Mouse (Mus musculus): Measurements from ENCODE around the gene Glis1. TPM values are rescaled to one million over a fixed set of nuclear protein-coding genes. Genes with fewer than 3 reads are reported as not detected.

Gene Glis1
- polyA plus RNA-seq, 1 experiment from 2014 or later = 1.1 TPM

DNA sequence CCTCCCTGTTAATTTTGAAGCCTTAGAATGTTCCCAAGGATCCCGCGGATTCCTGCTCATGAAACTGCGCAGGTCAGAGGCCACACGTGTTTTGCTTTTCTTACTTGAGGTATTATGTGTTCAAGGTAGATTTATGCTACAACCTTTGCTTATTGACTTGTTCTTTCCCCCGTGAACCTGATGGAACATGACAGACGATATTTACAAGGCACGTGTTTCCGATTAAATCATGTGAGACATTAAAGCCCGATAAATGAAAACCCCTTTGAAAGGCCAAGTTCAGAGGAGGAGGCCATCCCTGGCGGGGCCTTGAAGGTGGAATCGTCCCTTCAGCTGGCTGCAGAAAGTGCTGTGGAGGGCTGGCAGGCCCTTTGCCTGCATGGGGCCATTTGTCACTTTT, 26.1 kb downstream of the Glis1 start:
- 87% methylated on average over 11 of the region's 11 CpGs for WGBS
- Histone ChIP-seq H3K4me1 (replicated peaks; ENCODE audit: control insufficient read depth, insufficient read depth, low read length) (no peaks in the 10 kb centered on the region), H3K27ac (ENCODE audit: low read length) (no peak overlapping the region)

DNA sequence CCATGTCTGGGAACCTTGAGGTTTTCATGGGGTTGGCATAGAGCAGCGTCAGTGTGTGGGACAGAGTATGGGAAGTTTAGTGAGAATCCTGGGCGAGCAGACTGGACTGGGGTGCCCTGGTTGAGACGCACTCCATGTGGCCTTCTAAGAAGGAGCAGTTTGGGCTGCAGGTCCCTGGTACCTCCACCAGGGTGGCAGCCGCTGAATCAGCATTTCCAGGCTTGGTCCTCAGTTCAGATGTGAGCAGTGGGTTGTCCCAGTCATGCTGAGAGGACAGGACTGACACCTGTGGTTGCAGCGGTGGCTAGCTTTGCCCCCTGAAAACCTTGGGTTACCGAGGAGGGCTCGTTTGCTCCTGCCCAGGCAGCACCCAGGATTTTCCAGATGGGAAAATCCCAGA, 33.4 kb downstream of the Glis1 start:
- no peak for ATAC-seq
- Histone ChIP-seq H3K27ac (ENCODE audit: low read length) (no peak overlapping the region), H3K4me3 (replicated peaks; ENCODE audit: low read length) (no peak overlapping the region), H3K4me2 (ENCODE audit: low read length) (no peak overlapping the region), H3K4me1 (replicated peaks; ENCODE audit: control insufficient read depth, insufficient read depth, low read length) (no peaks in the 10 kb centered on the region), H3K27me3 (replicated peaks; ENCODE audit: control insufficient read depth, insufficient read depth, low read length) (no peaks in the 10 kb centered on the region), H3K36me3 (ENCODE audit: control insufficient read depth, insufficient read depth) (no peaks in the 10 kb centered on the region), H3K9me3 (ENCODE audit: control insufficient read depth, low read length) (no peaks in the 10 kb centered on the region), H3K9ac (replicated peaks; ENCODE audit: low read depth, low read length) (no peak overlapping the region)
- WGBS = 84% methylated on average over 7 of the region's 7 CpGs

More for the DNA sequence above, 26.1 kb downstream of the Glis1 start:
- Histone ChIP-seq H3K9me3 (ENCODE audit: control insufficient read depth, low read length) (no peaks in the 10 kb centered on the region), H3K27me3 (replicated peaks; ENCODE audit: control insufficient read depth, insufficient read depth, low read length) (no peaks in the 10 kb centered on the region), H3K4me2 (ENCODE audit: low read length) (no peak overlapping the region), H3K4me3 (replicated peaks; ENCODE audit: low read length) (no peak overlapping the region), H3K9ac (replicated peaks; ENCODE audit: low read depth, low read length) (no peak overlapping the region), H3K36me3 (ENCODE audit: control insufficient read depth, insufficient read depth) (no peaks in the 10 kb centered on the region)
- no peak for ATAC-seq

DNA sequence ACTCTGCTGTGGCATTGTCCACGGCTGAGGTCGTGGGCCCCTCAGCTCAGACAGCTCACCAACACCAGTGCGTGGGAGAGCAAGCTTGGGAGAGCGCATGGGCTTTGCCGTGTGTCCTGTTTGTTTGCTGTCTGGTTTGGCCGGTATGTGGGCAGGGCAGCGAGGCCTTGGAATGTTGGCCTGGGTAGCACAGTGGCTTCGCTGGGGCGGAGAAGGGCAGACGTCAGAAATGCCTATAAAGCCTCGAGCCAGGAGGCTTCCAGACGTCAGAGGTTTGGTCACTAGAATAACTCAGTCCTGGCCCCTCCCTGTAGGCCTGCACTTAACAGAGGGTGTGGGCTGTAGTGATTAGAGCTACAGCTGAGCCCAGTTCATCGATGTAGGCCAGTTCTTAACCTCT, 33.9 kb downstream of the Glis1 start:
- H3K9me3 ChIP-seq (ENCODE audit: control insufficient read depth, low read length) = no peaks in the 10 kb centered on the region
- no peak for ATAC-seq
- H3K27me3 ChIP-seq (replicated peaks; ENCODE audit: control insufficient read depth, insufficient read depth, low read length) = no peaks in the 10 kb centered on the region
- no peaks in the 10 kb centered on the region for H3K4me1 ChIP-seq (replicated peaks; ENCODE audit: control insufficient read depth, insufficient read depth, low read length)
- H3K9ac ChIP-seq (replicated peaks; ENCODE audit: low read depth, low read length) = no peak overlapping the region
- no peak overlapping the region for H3K27ac ChIP-seq (ENCODE audit: low read length)
- no peak overlapping the region for H3K4me2 ChIP-seq (ENCODE audit: low read length)
- 74% methylated on average over 13 of the region's 13 CpGs for WGBS
- no peaks in the 10 kb centered on the region for H3K36me3 ChIP-seq (ENCODE audit: control insufficient read depth, insufficient read depth)
- H3K4me3 ChIP-seq (replicated peaks; ENCODE audit: low read length) = no peak overlapping the region

DNA sequence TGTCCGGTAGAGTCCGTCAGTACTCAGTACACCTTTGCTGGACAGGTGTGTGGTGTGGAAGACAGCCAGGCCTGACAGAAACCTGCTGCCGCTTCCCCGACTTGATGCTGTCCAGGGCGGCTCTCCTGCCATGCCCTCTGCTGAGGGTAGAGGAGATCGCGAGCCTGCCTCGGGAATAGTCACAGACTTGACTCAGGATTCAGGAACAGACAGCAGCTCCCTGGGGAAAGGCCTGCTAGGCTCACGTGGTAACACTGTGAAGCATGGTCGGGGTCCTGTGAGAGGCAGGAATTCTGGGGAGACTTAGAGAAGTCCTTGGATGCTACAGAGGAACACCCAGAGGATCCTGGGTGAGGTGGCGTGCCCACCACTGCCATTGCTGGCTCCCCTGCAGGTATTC, 34.4 kb downstream of the Glis1 start:
- Histone ChIP-seq H3K9ac (replicated peaks; ENCODE audit: low read depth, low read length) (no peak overlapping the region), H3K9me3 (ENCODE audit: control insufficient read depth, low read length) (no peaks in the 10 kb centered on the region), H3K4me1 (replicated peaks; ENCODE audit: control insufficient read depth, insufficient read depth, low read length) (no peaks in the 10 kb centered on the region), H3K4me3 (replicated peaks; ENCODE audit: low read length) (no peak overlapping the region), H3K4me2 (ENCODE audit: low read length) (no peak overlapping the region), H3K27ac (ENCODE audit: low read length) (no peak overlapping the region), H3K27me3 (replicated peaks; ENCODE audit: control insufficient read depth, insufficient read depth, low read length) (no peaks in the 10 kb centered on the region), H3K36me3 (ENCODE audit: control insufficient read depth, insufficient read depth) (no peaks in the 10 kb centered on the region)
- 84% methylated on average over 11 of the region's 11 CpGs for WGBS
- ATAC-seq = no peak

DNA sequence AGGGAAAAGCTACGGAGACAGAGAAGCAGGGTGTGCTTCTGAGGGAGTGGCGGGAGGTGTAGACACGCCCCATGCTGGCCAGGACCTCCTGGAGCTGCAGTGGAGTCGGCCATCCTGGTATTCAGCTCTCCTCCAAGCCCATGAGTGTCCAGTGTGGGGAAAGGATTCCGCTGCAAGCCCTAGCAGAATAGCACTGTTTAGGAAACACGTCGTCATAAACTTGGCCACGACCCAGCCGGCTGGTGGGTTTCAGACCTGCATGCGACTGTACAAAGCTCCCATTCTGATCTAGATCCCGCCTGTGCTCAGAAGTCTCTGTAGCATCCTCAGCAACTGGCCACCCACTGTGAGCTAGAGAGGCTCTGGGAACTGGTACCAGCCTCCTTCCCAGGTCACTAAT, 41.9 kb downstream of the Glis1 start:
- no peak for ATAC-seq
- no peak overlapping the region for H3K9ac ChIP-seq (replicated peaks; ENCODE audit: low read depth, low read length)
- H3K4me3 ChIP-seq (replicated peaks; ENCODE audit: low read length) = no peak overlapping the region
- no peaks in the 10 kb centered on the region for H3K36me3 ChIP-seq (ENCODE audit: control insufficient read depth, insufficient read depth)
- no peaks in the 10 kb centered on the region for H3K9me3 ChIP-seq (ENCODE audit: control insufficient read depth, low read length)
- H3K27ac ChIP-seq (ENCODE audit: low read length) = no peak overlapping the region
- no peaks in the 10 kb centered on the region for H3K4me1 ChIP-seq (replicated peaks; ENCODE audit: control insufficient read depth, insufficient read depth, low read length)
- 59% methylated on average over 11 of the region's 11 CpGs for WGBS
- H3K4me2 ChIP-seq (ENCODE audit: low read length) = no peak overlapping the region
- no peaks in the 10 kb centered on the region for H3K27me3 ChIP-seq (replicated peaks; ENCODE audit: control insufficient read depth, insufficient read depth, low read length)

DNA sequence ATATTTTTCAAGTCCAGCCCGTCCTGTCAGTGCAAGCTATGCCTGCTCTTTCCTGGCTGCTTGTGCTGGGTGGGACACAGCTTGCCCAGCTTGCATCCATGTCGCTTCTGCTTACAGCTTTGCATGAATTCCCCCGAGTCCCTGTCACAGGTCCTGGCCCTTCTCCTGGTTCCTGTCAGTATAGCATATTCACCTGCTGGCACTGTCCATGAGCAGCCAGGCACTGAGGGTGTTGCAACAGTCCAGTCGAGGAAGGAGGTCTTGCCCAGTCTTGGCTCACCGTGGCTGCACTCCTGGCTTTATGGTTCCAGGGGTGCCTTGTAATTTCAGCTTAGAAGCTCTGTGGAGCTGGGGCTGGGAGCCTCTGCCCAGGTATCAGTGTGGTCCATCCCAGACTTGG, 44.6 kb downstream of the Glis1 start:
- Histone ChIP-seq H3K9me3 (ENCODE audit: control insufficient read depth, low read length) (no peaks in the 10 kb centered on the region), H3K4me3 (replicated peaks; ENCODE audit: low read length) (no peak overlapping the region), H3K9ac (replicated peaks; ENCODE audit: low read depth, low read length) (no peak overlapping the region), H3K4me1 (replicated peaks; ENCODE audit: control insufficient read depth, insufficient read depth, low read length) (no peaks in the 10 kb centered on the region; the same call in 1 of the 2 replicates), H3K4me2 (ENCODE audit: low read length) (no peak overlapping the region), H3K27ac (ENCODE audit: low read length) (no peak overlapping the region), H3K27me3 (replicated peaks; ENCODE audit: control insufficient read depth, insufficient read depth, low read length) (no peaks in the 10 kb centered on the region), H3K36me3 (ENCODE audit: control insufficient read depth, insufficient read depth) (no peaks in the 10 kb centered on the region)
- WGBS = 64% methylated on average over 5 of the region's 5 CpGs
- no peak for ATAC-seq

DNA sequence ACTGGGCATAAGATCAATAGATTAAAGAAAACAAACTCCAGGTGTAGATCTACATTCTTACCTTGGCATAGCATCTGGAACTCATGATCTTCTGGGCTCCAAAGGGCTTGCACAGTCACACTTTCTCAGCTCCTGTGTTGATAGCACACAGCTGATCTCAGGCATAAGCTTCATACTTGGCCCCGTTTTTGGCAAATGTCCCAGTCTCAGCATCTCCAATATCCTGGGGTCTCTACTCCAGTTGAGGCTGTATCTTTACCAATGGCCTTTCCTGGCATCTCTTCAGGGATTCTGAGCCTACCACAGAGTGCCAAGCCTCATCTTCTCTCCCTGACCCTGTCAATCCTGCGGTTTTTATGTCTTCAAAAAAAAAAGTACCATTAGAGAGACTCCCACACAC, 48.1 kb downstream of the Glis1 start:
- Histone ChIP-seq H3K27ac (ENCODE audit: low read length) (no peak overlapping the region), H3K9me3 (ENCODE audit: control insufficient read depth, low read length) (no peaks in the 10 kb centered on the region), H3K4me3 (replicated peaks; ENCODE audit: low read length) (no peak overlapping the region), H3K4me2 (ENCODE audit: low read length) (no peak overlapping the region), H3K4me1 (replicated peaks; ENCODE audit: control insufficient read depth, insufficient read depth, low read length) (no peaks in the 10 kb centered on the region; the same call in 1 of the 2 replicates), H3K36me3 (ENCODE audit: control insufficient read depth, insufficient read depth) (no peaks in the 10 kb centered on the region), H3K9ac (replicated peaks; ENCODE audit: low read depth, low read length) (no peak overlapping the region), H3K27me3 (replicated peaks; ENCODE audit: control insufficient read depth, insufficient read depth, low read length) (no peaks in the 10 kb centered on the region)
- no peak for ATAC-seq
- 90% methylated on average over 2 of the region's 2 CpGs for WGBS

DNA sequence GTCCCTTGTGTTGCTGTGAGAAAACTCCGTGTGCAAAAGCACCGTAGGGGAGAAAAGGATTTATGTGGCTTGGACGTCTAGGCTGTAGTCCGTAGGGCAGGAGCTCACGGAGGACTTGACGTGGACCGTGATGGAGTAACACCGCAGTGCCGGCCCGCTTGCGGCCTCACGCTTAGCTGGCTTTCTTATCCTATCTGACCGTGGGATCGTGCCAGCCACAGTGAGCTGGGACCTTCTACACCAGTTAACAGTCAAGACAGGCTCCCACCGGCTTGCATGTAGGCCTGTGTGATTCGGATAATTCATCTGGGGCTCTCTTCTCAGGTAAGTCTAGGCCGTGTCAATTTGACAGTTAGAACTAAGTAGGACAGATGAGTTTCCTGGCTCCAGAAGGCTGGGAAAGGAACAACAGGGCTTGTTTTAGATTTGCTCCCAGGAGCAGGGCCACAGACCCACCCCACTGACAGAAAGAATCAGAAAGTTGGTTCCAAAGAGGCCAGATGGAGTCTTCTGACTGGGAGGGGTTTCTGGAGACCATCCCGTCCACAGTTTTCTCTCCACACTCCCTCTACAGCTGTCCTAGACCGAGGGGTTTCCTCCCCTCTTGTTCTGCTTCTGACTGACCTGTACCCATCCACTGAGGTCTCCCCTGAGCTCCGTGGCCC, 49.3 kb downstream of the Glis1 start:
- no peak for ATAC-seq
- no peak overlapping the region for H3K4me3 ChIP-seq (replicated peaks; ENCODE audit: low read length)
- no peaks in the 10 kb centered on the region for H3K27me3 ChIP-seq (replicated peaks; ENCODE audit: control insufficient read depth, insufficient read depth, low read length)
- H3K27ac ChIP-seq (ENCODE audit: low read length) = no peak overlapping the region
- WGBS = 88% methylated on average over 20 of the region's 20 CpGs
- H3K9ac ChIP-seq (replicated peaks; ENCODE audit: low read depth, low read length) = no peak overlapping the region
- H3K4me1 ChIP-seq (replicated peaks; ENCODE audit: control insufficient read depth, insufficient read depth, low read length) = no peaks in the 10 kb centered on the region; the same call in 1 of the 2 replicates
- H3K4me2 ChIP-seq (ENCODE audit: low read length) = no peak overlapping the region
- no peaks in the 10 kb centered on the region for H3K9me3 ChIP-seq (ENCODE audit: control insufficient read depth, low read length)
- H3K36me3 ChIP-seq (ENCODE audit: control insufficient read depth, insufficient read depth) = no peaks in the 10 kb centered on the region

DNA sequence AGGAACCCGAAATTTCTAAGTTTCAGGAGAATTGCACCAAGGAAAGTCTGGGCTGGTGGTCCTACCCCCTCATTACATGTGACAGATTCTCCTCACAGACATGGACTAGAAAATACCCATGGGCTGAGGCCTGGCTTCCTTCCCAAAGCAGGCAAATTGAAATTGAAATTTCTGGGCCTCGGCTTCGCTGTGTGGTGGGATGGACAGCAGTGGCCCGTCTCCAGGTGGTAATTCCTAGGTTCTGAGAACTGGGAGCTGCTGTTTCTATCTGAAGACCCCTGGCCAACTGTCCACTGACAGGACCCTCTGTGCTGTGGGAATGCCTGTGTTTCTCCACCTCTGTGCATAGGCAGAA, 49.8 kb downstream of the Glis1 start:
- Histone ChIP-seq H3K27ac (ENCODE audit: low read length) (no peak overlapping the region), H3K4me1 (replicated peaks; ENCODE audit: control insufficient read depth, insufficient read depth, low read length) (peaks cover 1% of the 10 kb centered on the region), H3K36me3 (ENCODE audit: control insufficient read depth, insufficient read depth) (no peaks in the 10 kb centered on the region), H3K27me3 (replicated peaks; ENCODE audit: control insufficient read depth, insufficient read depth, low read length) (no peaks in the 10 kb centered on the region), H3K9ac (replicated peaks; ENCODE audit: low read depth, low read length) (no peak overlapping the region), H3K4me2 (ENCODE audit: low read length) (no peak overlapping the region), H3K4me3 (replicated peaks; ENCODE audit: low read length) (no peak overlapping the region), H3K9me3 (ENCODE audit: control insufficient read depth, low read length) (no peaks in the 10 kb centered on the region)
- no peak for ATAC-seq
- WGBS = 70% methylated on average over 4 of the region's 4 CpGs

DNA sequence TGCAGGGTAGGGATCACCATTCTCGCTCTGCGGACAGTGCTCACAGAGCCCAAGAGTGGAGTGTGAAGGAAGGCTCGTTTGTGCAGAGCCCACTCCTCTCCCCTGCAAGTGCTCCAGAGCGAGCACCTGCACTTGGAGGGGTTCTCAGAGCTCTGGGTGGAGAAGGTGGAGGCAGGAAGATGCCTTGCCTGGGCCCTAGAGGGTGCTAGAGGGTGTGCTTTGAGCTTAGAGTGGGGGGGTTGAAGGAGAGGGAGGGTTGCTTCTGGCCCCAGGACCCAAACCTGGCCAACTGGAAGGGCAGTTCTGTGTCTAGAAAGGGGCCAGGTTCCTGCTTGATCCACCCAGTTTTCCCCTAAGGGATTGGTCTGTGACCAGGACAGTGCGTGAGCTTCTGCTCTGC, 51.5 kb downstream of the Glis1 start:
- no peaks in the 10 kb centered on the region for H3K27me3 ChIP-seq (replicated peaks; ENCODE audit: control insufficient read depth, insufficient read depth, low read length)
- H3K4me2 ChIP-seq (ENCODE audit: low read length) = no peak overlapping the region
- H3K9me3 ChIP-seq (ENCODE audit: control insufficient read depth, low read length) = no peaks in the 10 kb centered on the region
- no peak overlapping the region for H3K9ac ChIP-seq (replicated peaks; ENCODE audit: low read depth, low read length)
- H3K4me1 ChIP-seq (replicated peaks; ENCODE audit: control insufficient read depth, insufficient read depth, low read length) = peaks cover 4% of the 10 kb centered on the region
- ATAC-seq = no peak
- no peak overlapping the region for H3K27ac ChIP-seq (ENCODE audit: low read length)
- H3K4me3 ChIP-seq (replicated peaks; ENCODE audit: low read length) = no peak overlapping the region
- 63% methylated on average over 5 of the region's 5 CpGs for WGBS
- no peaks in the 10 kb centered on the region for H3K36me3 ChIP-seq (ENCODE audit: control insufficient read depth, insufficient read depth)

Measured in forebrain, embryonic 16.5 days (tissue).